Mouse (Mus musculus): ENCODE results near the gene Rhoh.

Gene Rhoh
- long read RNA-seq, experiment 1, result 0 reads
- long read RNA-seq, experiment 2, result 0 reads

- intact Hi-C loops (cut with DNase I), result no loop called here
These were observed at the start of gene Rhoh for GRCm38 (mm10) chr5:65861154-65861944. Gene Rhoh (plus strand): TSS chr5:65861213.

GRCm38 (mm10) chr5:65823601-65824133, 37.3 kb upstream of the Rhoh start:
- intact Hi-C loops (cut with DNase I), result loop anchor here (2.0 kb wide), 1 partner anchor 115 kb away; no protein-coding TSS in a partner anchor

DNA sequence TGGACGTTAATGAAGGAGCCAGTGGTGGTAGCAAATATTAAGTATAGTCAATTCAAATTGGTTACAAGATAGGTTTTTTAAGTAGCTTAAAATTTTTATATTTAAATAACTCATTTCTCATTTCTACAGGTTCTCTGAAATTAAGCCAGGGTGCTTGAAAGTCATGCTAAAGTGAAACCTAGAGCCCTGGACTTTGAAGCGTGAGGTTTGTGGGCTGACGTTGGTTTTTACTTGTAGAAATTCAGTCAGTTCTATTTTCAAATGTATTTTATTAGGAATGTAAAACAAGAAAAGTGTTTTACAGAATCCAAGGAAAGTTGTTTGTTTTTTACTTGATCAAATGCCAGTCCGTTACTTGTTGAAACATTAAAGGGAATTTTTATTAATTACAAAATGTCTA, 34.5 kb upstream of the Rhoh start:
- intact Hi-C loops (cut with DNase I), result no loop called here

GRCm38 (mm10) chr5:65827102-65827501, 33.9 kb upstream of the Rhoh start:
- intact Hi-C loops (cut with DNase I), result no loop called here

DNA sequence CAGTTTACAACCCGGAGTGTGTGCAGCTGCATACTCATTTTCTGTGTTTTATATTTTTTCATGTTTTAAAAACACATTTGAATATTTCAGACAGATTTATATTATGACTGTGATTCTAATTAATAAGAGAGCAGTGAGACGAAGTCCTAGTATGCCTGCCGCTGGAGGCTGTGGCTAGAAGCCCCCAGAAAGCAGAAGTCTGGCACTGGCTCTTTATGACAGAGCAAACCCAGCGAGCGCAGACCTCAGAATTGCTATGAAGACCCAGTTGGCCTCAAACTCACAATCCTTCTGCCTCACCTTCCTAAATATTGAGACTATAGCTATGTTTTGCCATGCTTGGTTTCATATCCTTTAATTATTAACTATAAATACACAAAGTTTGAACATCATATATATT, 32.8 kb upstream of the Rhoh start:
- intact Hi-C loops (cut with DNase I), result no loop called here

DNA sequence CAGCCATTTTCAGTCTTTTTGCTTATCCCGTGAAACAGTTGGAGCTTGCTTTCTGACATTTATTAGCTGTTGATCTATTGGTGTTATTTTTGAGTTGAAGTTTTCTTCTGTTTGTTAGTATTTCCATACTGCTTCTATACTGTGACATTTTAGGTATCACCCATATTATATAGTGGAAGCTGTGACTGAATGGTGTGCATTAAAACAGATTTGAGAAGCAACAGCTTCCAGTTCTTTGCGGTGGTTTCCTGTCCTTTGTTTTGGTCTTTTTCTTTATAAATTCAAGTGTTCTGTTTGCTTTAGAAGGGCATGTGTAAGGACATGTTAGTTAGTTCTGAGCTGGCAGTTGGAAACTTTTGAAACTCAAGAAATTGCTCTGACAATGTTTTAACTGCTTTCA, 32.0 kb upstream of the Rhoh start:
- intact Hi-C loops (cut with DNase I), result no loop called here

DNA sequence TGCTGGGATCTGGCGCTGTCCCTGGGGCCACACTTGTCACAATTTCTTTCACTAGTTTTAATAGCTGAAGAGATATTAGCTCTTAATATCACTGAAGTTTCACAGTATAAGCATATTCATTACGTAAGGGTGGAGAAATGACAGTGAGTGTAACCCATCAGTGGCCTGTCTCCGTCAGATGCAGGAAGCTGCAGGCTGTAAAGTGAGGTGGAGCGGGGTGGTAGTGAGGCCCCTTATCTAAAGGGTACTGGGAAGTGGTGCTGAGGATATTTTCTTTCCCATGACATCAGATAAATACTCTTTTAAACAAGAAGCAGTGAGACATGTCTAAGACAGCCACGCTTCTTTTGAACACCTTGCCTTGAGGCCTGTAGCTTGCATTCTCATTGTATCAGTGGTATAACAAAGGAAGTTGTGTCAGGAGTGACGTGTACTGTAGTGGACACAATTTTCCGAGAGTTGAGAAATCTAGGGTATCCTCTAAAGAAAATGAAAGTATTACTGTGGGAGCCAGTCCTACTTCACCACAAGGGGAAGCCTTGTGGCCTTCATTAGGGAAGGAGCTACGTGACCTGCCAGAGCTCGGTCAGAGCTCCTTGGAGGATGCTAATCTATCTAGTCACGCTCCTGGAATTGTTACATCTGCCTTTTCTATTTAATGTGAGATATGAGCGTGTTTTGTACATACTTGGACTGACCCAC, 28.9 kb upstream of the Rhoh start:
- intact Hi-C loops (cut with DNase I), result no loop called here

DNA sequence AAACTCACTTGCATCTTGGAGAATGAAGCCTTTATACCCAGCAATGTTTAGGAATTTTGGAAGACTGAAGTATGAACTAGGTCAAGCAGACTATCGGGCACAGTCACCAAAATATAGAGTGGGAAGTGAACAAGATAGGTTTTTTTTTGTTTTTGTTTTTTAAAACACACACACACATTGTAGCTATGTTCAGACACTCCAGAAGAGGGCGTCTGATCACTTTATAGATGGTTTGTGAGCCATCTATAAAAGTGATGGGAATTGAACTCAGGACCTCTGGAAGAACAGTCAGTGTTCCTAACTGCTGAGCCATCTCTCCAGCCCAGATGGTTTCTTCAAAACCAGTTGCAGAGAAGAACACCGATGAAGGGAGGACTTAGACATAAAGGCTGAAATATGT, 27.9 kb upstream of the Rhoh start:
- intact Hi-C loops (cut with DNase I), result no loop called here

DNA sequence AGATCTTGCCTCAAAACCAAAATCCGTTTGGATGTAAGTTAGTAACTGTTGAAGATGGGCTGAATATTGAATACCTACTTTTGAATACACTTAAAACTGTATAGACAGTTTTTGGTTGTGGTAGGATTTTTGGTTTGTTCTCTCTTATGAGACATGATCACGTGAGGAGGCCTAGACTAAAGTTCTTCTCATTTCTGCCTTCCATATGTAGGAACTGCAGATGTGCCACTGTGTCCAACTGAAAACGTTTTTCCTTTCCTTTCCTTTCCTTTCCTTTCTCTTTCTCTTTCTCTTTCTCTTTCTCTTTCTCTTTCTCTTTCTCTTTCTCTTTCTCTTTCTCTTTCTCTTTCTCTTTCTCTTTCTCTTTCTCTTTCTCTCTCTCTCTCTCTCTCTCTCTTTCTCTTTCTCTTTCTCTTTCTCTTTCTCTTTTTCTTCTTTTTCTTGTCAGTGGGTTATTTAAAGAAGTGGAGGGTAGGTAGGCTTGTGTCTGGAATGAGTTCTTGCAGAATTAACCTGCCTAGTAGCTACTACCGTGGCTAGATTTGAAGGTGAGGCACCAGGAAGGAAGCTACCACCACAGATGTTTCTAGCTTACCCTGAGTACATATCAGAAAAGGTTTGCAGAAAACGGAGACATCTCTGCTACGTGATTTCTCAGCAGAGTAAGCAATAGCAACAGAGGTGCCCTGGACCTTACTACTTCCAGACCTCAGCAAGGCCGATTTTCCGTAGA, 27.1 kb upstream of the Rhoh start:
- intact Hi-C loops (cut with DNase I), result no loop called here

GRCm38 (mm10) chr5:65838053-65838452, 23.0 kb upstream of the Rhoh start:
- intact Hi-C loops (cut with DNase I), result no loop called here

- intact Hi-C loops (cut with DNase I), result no loop called here
These were observed 18.1 kb upstream of the Rhoh start for GRCm38 (mm10) chr5:65842947-65843346.

GRCm38 (mm10) chr5:65846534-65846933, 14.5 kb upstream of the Rhoh start:
- intact Hi-C loops (cut with DNase I), result no loop called here

DNA sequence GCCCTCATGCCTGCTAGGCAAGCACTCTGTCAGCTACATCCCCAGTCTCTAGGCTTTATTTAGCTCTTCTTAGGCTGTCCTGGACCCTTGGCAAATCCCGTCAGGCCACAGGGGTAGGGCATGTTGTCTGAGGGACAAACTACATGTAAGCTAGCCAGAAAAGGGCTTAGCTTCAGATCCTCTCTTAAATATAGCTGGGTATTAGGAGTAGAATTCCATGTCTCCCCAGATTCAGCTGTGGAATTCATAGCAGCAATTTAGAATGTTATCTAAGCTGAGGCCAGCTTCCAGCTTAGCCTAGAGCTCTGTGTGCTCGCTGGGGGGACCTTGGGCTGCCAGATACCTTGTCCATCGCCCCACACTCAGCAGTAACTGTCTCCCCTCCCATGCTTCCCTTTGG, 14.1 kb upstream of the Rhoh start:
- intact Hi-C loops (cut with DNase I), result no loop called here

DNA sequence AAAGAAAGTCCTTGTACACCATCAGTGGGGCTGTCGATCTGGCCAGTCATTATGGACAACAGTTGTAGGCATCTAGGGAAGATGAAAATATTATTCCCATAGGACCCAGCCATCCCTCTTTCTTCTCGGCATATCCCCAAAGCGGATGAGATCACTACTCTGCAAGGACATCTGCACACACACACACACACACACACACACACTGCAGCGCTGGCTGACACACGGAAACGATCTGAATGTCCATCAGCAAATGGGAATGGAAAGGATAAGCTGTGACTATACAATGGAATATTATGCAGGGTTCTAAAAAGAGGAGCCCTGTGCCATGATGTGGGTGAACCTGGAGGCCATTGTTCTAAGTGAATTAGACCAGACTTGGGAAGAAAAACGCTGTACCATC, 13.4 kb upstream of the Rhoh start:
- intact Hi-C loops (cut with DNase I), result no loop called here

DNA sequence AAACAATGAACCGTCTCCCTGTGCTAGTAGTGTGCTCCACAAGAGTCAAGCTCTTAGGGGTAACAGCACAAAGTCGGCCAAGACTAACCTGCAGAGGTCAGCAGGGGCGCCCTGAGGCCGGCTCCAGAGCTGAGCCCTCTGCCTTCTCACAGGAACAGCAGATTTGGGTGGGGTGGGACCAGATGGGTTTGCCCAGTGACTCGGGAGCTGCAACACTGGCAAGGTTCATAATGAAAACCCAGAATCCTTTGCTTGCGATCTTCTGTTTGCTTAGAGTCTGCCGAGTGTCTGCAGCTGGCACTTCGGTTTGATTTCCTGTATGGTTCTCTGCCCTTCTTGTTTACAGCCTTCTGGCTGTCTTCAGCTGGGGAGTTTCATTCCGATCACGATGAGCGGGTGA, 10.2 kb upstream of the Rhoh start:
- intact Hi-C loops (cut with DNase I), result no loop called here

DNA sequence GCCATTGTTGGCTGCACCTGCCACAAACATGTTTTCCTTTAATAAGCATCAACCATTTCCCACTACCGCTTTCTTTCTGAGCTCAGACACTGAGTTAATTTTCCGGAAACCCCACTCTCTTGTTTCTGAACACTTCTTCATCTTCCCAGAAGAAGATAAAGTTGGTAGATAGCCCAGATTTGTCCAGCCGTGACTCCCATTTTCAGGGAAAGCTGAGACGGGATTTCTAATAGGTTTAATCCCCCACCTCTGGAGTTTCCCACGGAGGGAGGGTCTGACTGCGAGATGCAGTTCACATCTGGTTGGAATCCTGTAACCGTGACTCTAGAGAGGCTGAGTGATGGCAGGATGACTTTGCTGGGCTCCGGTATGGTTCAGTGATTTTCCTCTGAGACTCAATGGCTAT, 6.2 kb upstream of the Rhoh start:
- intact Hi-C loops (cut with DNase I), result no loop called here

GRCm38 (mm10) chr5:65855571-65855970, 5.4 kb upstream of the Rhoh start:
- intact Hi-C loops (cut with DNase I), result no loop called here

GRCm38 (mm10) chr5:65856591-65857411, 4.2 kb upstream of the Rhoh start:
- intact Hi-C loops (cut with DNase I), result no loop called here

GRCm38 (mm10) chr5:65857935-65858334, 3.1 kb upstream of the Rhoh start:
- intact Hi-C loops (cut with DNase I), result no loop called here

GRCm38 (mm10) chr5:65858355-65858754, 2.7 kb upstream of the Rhoh start:
- intact Hi-C loops (cut with DNase I), result no loop called here

GRCm38 (mm10) chr5:65858898-65859297, 2.1 kb upstream of the Rhoh start:
- intact Hi-C loops (cut with DNase I), result no loop called here

Data from adrenal gland (tissue).